Mouse (Mus musculus) bone marrow, adult 2 months (tissue): ENCODE measurements around the gene Snap29. TPM values are rescaled to one million over a fixed set of nuclear protein-coding genes. Genes with fewer than 3 reads are reported as not detected.

Experiments used
- H3K27ac ChIP-seq: fragments of 200-500 bp; 2 replicates; pipeline ENCODE4 v1.5.1; 2012; ENCODE audit warnings: low read depth, mild to moderate bottlenecking, control low read depth, inconsistent platforms, low read length; ENCODE audit not compliant: control insufficient read depth, poor library complexity, insufficient read depth
- H3K4me1 ChIP-seq: fragments of 200-500 bp; 2 replicates; pipeline ENCODE4 v1.6.1; 2011; ENCODE audit warnings: low read length; ENCODE audit not compliant: control insufficient read depth, insufficient read depth
- H3K4me3 ChIP-seq: fragments of 200-500 bp; replicated peaks from 2 replicates; pipeline ENCODE3; 2011; ENCODE audit warnings: mild to moderate bottlenecking, low read depth, low read length, control low read depth; ENCODE audit not compliant: control insufficient read depth
- CTCF ChIP-seq: fragments of 200-500 bp; IDR thresholded peaks from 2 replicates; pipeline ENCODE4 v1.5.1; 2011; ENCODE audit warnings: low read length, control low read depth; ENCODE audit not compliant: control insufficient read depth, insufficient read depth
- POLR2A ChIP-seq: fragments of 200-500 bp; IDR thresholded peaks from 2 replicates; pipeline ENCODE4 v1.6.1; 2011; ENCODE audit warnings: low read depth, mild to moderate bottlenecking, control low read depth, low read length, borderline replicate concordance; ENCODE audit not compliant: control insufficient read depth
- WGBS: fragments of 180-500 bp; shearing (Covaris S2); methylation state at CpG from one replicate; pipeline ENCODE4 v1.1.7; 2018; 5-methylcytosine and 5-hydroxymethylcytosine counted together
- polyA plus RNA-seq: library from polyadenylated mRNA; stranded (reverse); fragments of >200 nt; gene quantifications from 2 replicates; pipeline ENCODE4 v1.2.4, GENCODE M21; 2011; ENCODE audit warnings: low replicate concordance; ENCODE audit not compliant: missing spikeins, insufficient read depth, insufficient read length

Gene Snap29
- polyA plus RNA-seq, 1 experiment = 14.5 TPM

DNA sequence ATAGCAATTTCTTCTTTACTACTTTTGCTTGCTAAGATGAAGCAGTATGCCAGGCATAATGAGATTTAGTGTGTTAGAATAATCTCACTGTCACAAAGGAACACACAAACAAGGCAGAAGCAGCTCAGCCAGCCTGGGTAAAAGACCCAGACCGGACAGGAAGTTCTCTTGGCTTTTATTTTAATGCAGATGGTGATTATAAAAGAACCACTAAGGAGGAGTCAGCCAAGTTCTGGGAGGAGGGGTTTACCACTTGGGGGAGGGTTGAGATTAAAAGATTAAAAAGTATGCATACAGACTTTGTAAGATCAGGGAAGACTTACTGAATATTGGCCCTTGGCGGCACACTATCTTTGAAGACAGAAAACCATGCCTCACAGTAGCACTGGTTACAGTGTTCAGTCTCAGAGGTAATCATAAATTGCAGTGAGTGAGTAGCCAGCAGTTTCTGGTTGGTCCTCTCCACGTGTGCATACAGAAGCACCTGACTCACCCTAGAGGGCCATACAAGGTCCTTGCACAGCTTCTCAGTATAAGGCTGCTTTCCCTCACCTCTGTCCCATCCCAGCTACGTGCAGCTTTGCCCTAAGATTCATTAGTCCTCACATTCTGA lies 72.7 kb downstream of the Snap29 start:
- no peak for TF ChIP-seq CTCF
- TF ChIP-seq POLR2A = no peak
- H3K27ac ChIP-seq = no peak overlapping the region
- no peaks in the 10 kb centered on the region; the same call in 1 of the 2 replicates for H3K4me1 ChIP-seq
- 53% methylated on average over 4 of the region's 4 CpGs for WGBS
- H3K4me3 ChIP-seq = no peak overlapping the region

Other genes with a start within 250 kb of the Snap29 start
- 70.5 and 97.7 TPM in 2 replicates for gene Ube2l3, start 203.3 kb upstream of the Snap29 start, polyA plus RNA-seq
- gene Rimbp3, start 197.4 kb upstream of the Snap29 start, polyA plus RNA-seq = not detected in 2 replicates
- 1.2 and 3.5 TPM in 2 replicates for gene Hic2, start 172.4 kb upstream of the Snap29 start, polyA plus RNA-seq
- 11.5 and 35.5 TPM in 2 replicates for gene Tmem191c, start 129.9 kb upstream of the Snap29 start, polyA plus RNA-seq
- 0.63 and 2.3 TPM in 2 replicates for gene Serpind1, start 74.6 kb upstream of the Snap29 start, polyA plus RNA-seq
- 26.4 and 46.1 TPM in 2 replicates for gene Pi4ka, start 328 bp downstream of the Snap29 start, polyA plus RNA-seq
- 10.5 and 18.7 TPM in 2 replicates for gene Crkl, start 46.0 kb downstream of the Snap29 start, polyA plus RNA-seq
- not detected in 2 replicates for gene Aifm3, start 83.6 kb downstream of the Snap29 start, polyA plus RNA-seq
- gene Lztr1, start 102.7 kb downstream of the Snap29 start, polyA plus RNA-seq = 22.2 and 40.6 TPM in 2 replicates
- 13.6 and 31.8 TPM in 2 replicates for gene Thap7, start 125.2 kb downstream of the Snap29 start, polyA plus RNA-seq
- gene Lrrc74b, start 155.3 kb downstream of the Snap29 start, polyA plus RNA-seq = not detected in 2 replicates
- gene P2rx6, start 155.9 kb downstream of the Snap29 start, polyA plus RNA-seq = 0.41 TPM in 1 of 2 replicates, not detected in the other
- 4.5 and 4.6 TPM in 2 replicates for gene Slc7a4, start 177.2 kb downstream of the Snap29 start, polyA plus RNA-seq
- gene Smpd4, start 213.4 kb downstream of the Snap29 start, polyA plus RNA-seq = 17.1 and 24.9 TPM in 2 replicates
- 2.4 and 9.9 TPM in 2 replicates for gene Ccdc74a, start 240.5 kb downstream of the Snap29 start, polyA plus RNA-seq